8 mouse cellular contexts compared by ENCODE assay signal in genomic region chr1:120155325-120155724, GRCm38 (mm10). TPM values are rescaled to one million over a fixed set of nuclear protein-coding genes. Genes with fewer than 3 reads are reported as not detected.
DNase-seq lines count a peak whose midpoint lies in the region; ATAC-seq and TF ChIP-seq lines count a peak whose summit lies in the region.
"Had no signal": no experiment of that assay in that cellular context is flagged by ENCODE, and none has a peak within 500 bp of the region (broad histone marks: within the 10 kb centered on the region; RNA-seq: fewer than 3 reads in every experiment).

No protein-coding gene starts in this region.

- H3K4me1 ChIP-seq in kidney, postnatal 0 days (replicated peaks; ENCODE audit: insufficient read depth, low read length), result no peaks in the 10 kb centered on the region
- 0 out of 2 replicates have a peak, but pooled peaks cover 3% of the 10 kb centered on the region for H3K4me1 ChIP-seq in kidney, embryonic 15.5 days
- H3K4me1 ChIP-seq: heart, embryonic 15.5 days had no signal

- H3K36me3 ChIP-seq in kidney, postnatal 0 days (ENCODE audit: insufficient read depth, low read length), result no peaks in the 10 kb centered on the region
- H3K36me3 ChIP-seq in kidney, embryonic 15.5 days, result no peaks in the 10 kb centered on the region
- H3K36me3 ChIP-seq: heart, embryonic 15.5 days had no signal

- DNase-seq in kidney, postnatal 0 days (ENCODE audit: low spot score), result peak; percentile 59
- peak; percentile 3 to 14 for DNase-seq in CD8-positive naive resting alpha-beta T cell, adult 2 months (ENCODE audit: low read depth in 2 of 2, low spot score in 2 of 2)
- peak; percentile 57 for DNase-seq in NIH3T3 (ENCODE audit: low read depth)
- peak; percentile 50 for DNase-seq in embryo, embryonic 9.5 days (ENCODE audit: extremely low spot score)
- DNase-seq in lung, postnatal 25 days (ENCODE audit: low spot score), result peak; percentile 10
- no peak for DNase-seq in gastrocnemius, postnatal 10 days

- TF ChIP-seq CTCF in kidney, postnatal 0 days (IDR thresholded peaks at IDR 0.05; ENCODE audit: low read depth), result peak; percentile 79

- no peak for ATAC-seq in kidney, postnatal 0 days (replicated peaks; ENCODE audit: low FRiP score, low read depth)
- ATAC-seq in kidney, embryonic 15.5 days (replicated peaks; ENCODE audit: low FRiP score), result no peak

- H3K4me2 ChIP-seq in kidney, postnatal 0 days (ENCODE audit: low read length), result no peak overlapping the region
- no peak overlapping the region for H3K4me2 ChIP-seq in kidney, embryonic 15.5 days
- H3K4me2 ChIP-seq: heart, embryonic 15.5 days had no signal

- no peak overlapping the region for H3K27ac ChIP-seq in kidney, postnatal 0 days
- H3K27ac ChIP-seq in kidney, embryonic 15.5 days, result no peak overlapping the region
- H3K27ac ChIP-seq: heart, embryonic 15.5 days had no signal

- H3K27me3 ChIP-seq in kidney, postnatal 0 days (ENCODE audit: insufficient read depth, low read length), result no peaks in the 10 kb centered on the region
- no peaks in the 10 kb centered on the region for H3K27me3 ChIP-seq in kidney, embryonic 15.5 days
- H3K27me3 ChIP-seq: heart, embryonic 15.5 days had no signal

- 21% methylated on average over 1 of the region's 1 CpGs for WGBS in kidney, postnatal 0 days
- 33% methylated on average over 1 of the region's 1 CpGs for WGBS in kidney, embryonic 15.5 days

- H3K4me3 ChIP-seq in kidney, postnatal 0 days (replicated peaks; ENCODE audit: low read depth, low read length), result no peak overlapping the region
- H3K4me3 ChIP-seq in kidney, embryonic 15.5 days (replicated peaks), result no peak overlapping the region
- H3K4me3 ChIP-seq: heart, embryonic 15.5 days had no signal

- H3K9me3 ChIP-seq in kidney, postnatal 0 days (replicated peaks; ENCODE audit: low read length), result no peaks in the 10 kb centered on the region
- no peaks in the 10 kb centered on the region for H3K9me3 ChIP-seq in kidney, embryonic 15.5 days (replicated peaks)
- H3K9me3 ChIP-seq: heart, embryonic 15.5 days had no signal

- no peak overlapping the region for H3K9ac ChIP-seq in kidney, postnatal 0 days (ENCODE audit: low read depth, low read length)
- H3K9ac ChIP-seq in kidney, embryonic 15.5 days, result no peak overlapping the region
- H3K9ac ChIP-seq: heart, embryonic 15.5 days had no signal

RNA-seq across cellular contexts. Expression of gene 3110009E18Rik, which starts 34.3 kb away (rescaled TPM):
- polyA plus RNA-seq in kidney, postnatal 0 days (2015; fragmentation: Nextera tagmentation; extraction: Ambion mirVana), result 19.3 and 22.5 TPM in 2 replicates
- 19.7 and 22.1 TPM in 2 replicates for polyA plus RNA-seq in kidney, embryonic 15.5 days (2015; fragmentation: Nextera tagmentation; extraction: Ambion mirVana)
- total RNA-seq in gastrocnemius, postnatal 10 days (2021), result 1 to 10 TPM; 5.7 to 7.3 TPM

RNA-seq across cellular contexts. Expression of gene Dbi, which starts 34.4 kb away (rescaled TPM):
- polyA plus RNA-seq in kidney, postnatal 0 days (2015; fragmentation: Nextera tagmentation; extraction: Ambion mirVana), result 1,314 and 1,400 TPM in 2 replicates
- polyA plus RNA-seq in kidney, embryonic 15.5 days (2015; fragmentation: Nextera tagmentation; extraction: Ambion mirVana), result 696 and 764 TPM in 2 replicates
- 100 to 1,000 TPM; 254 to 263 TPM for total RNA-seq in gastrocnemius, postnatal 10 days (2021)
